Mouse (Mus musculus): ENCODE measurements at regions not wholly inside any gene's neighbourhood (a gene's known extent, or its start where the extent isn't known, plus 50 kb on each side); places are given as distances from the start of the nearest gene placed in this dataset.
"Not testable (repeated sequence)": the region's sequence is repeated elsewhere in the genome, so short reads cannot be mapped to it uniquely, and the experiment has no call there.

GRCm38 (mm10) chr1:73645011-73645410, 479.2 kb downstream of the Tns1 start:
- CTCF ChIA-PET, result no interaction called here
- ATAC-seq (no peak), DNase-seq (ENCODE audit: low read depth, low spot score) (no peak)
- no peak for TF ChIP-seq CTCF (IDR thresholded peaks at IDR 0.05)
- no peaks in the 10 kb centered on the region for H3K27me3 ChIP-seq
- in situ Hi-C loops (cut with MboI; ENCODE audit: low pct_unique_long_range_greater_than_20kb), result no loop called here
- POLR2A ChIA-PET, result no interaction called here

GRCm38 (mm10) chr1:73644394-73644793, 479.9 kb downstream of the Tns1 start:
- DNase-seq (ENCODE audit: low read depth, low spot score), result no peak

GRCm38 (mm10) chr1:73643431-73643830, 480.8 kb downstream of the Tns1 start:
- in situ Hi-C loops (cut with MboI; ENCODE audit: low pct_unique_long_range_greater_than_20kb), result no loop called here
- no peaks in the 10 kb centered on the region for H3K27me3 ChIP-seq
- CTCF ChIA-PET, result no interaction called here
- DNase-seq (ENCODE audit: low read depth, low spot score) (no peak), ATAC-seq (no peak)
- no peak for TF ChIP-seq CTCF (IDR thresholded peaks at IDR 0.05)
- POLR2A ChIA-PET, result no interaction called here

More at GRCm38 (mm10) chr1:73644394-73644793, 479.9 kb downstream of the Tns1 start:
- ATAC-seq, result no peak
- ChIA-PET CTCF (no interaction called here), POLR2A (no interaction called here)
- H3K27me3 ChIP-seq, result no peaks in the 10 kb centered on the region
- in situ Hi-C loops (cut with MboI; ENCODE audit: low pct_unique_long_range_greater_than_20kb), result no loop called here
- TF ChIP-seq CTCF (IDR thresholded peaks at IDR 0.05), result no peak

GRCm38 (mm10) chr1:73642691-73643109, 481.5 kb downstream of the Tns1 start:
- H3K27me3 ChIP-seq, result no peaks in the 10 kb centered on the region
- CTCF ChIA-PET, result no interaction called here
- TF ChIP-seq CTCF (IDR thresholded peaks at IDR 0.05), result no peak
- no peak for DNase-seq (ENCODE audit: low read depth, low spot score)
- ATAC-seq, result no peak
- POLR2A ChIA-PET, result no interaction called here
- in situ Hi-C loops (cut with MboI; ENCODE audit: low pct_unique_long_range_greater_than_20kb), result no loop called here

- no peak for ATAC-seq
- POLR2A ChIA-PET, result no interaction called here
- no peak for TF ChIP-seq CTCF (IDR thresholded peaks at IDR 0.05)
- in situ Hi-C loops (cut with MboI; ENCODE audit: low pct_unique_long_range_greater_than_20kb), result no loop called here
- no peak for DNase-seq (ENCODE audit: low read depth, low spot score)
- CTCF ChIA-PET, result interaction anchor here (0.7 kb wide), 1 partner anchor 166 kb away, joined by 3 read pairs; no protein-coding TSS in a partner anchor
- no peaks in the 10 kb centered on the region for H3K27me3 ChIP-seq
Observed at GRCm38 (mm10) chr1:73641456-73641855, 482.8 kb downstream of the Tns1 start.

GRCm38 (mm10) chr1:73640726-73641451, 483.4 kb downstream of the Tns1 start:
- TF ChIP-seq CTCF (IDR thresholded peaks at IDR 0.05), result no peak
- ATAC-seq, result no peak
- in situ Hi-C loops (cut with MboI; ENCODE audit: low pct_unique_long_range_greater_than_20kb), result no loop called here
- POLR2A ChIA-PET, result no interaction called here
- CTCF ChIA-PET, result interaction anchor here (0.7 kb wide), 1 partner anchor 167 kb away, joined by 3 read pairs; no protein-coding TSS in a partner anchor
- DNase-seq (ENCODE audit: low read depth, low spot score), result no peak
- H3K27me3 ChIP-seq, result no peaks in the 10 kb centered on the region

- in situ Hi-C loops (cut with MboI; ENCODE audit: low pct_unique_long_range_greater_than_20kb), result no loop called here
- DNase-seq (ENCODE audit: low read depth, low spot score) (no peak), ATAC-seq (no peak)
- POLR2A ChIA-PET, result no interaction called here
- no peaks in the 10 kb centered on the region for H3K27me3 ChIP-seq
- TF ChIP-seq CTCF (IDR thresholded peaks at IDR 0.05), result no peak
- CTCF ChIA-PET, result no interaction called here
Observed at GRCm38 (mm10) chr1:73635709-73636108, 488.5 kb downstream of the Tns1 start.

GRCm38 (mm10) chr1:73634871-73635270, 489.4 kb downstream of the Tns1 start:
- ATAC-seq (no peak), DNase-seq (ENCODE audit: low read depth, low spot score) (no peak)
- H3K27me3 ChIP-seq, result no peaks in the 10 kb centered on the region
- in situ Hi-C loops (cut with MboI; ENCODE audit: low pct_unique_long_range_greater_than_20kb), result no loop called here
- TF ChIP-seq CTCF (IDR thresholded peaks at IDR 0.05), result no peak
- ChIA-PET POLR2A (no interaction called here), CTCF (no interaction called here)

GRCm38 (mm10) chr1:73633071-73633470, 491.2 kb downstream of the Tns1 start:
- DNase-seq (ENCODE audit: low read depth, low spot score) (no peak), ATAC-seq (no peak)
- ChIA-PET POLR2A (no interaction called here), CTCF (no interaction called here)
- in situ Hi-C loops (cut with MboI; ENCODE audit: low pct_unique_long_range_greater_than_20kb), result no loop called here
- no peaks in the 10 kb centered on the region for H3K27me3 ChIP-seq
- no peak for TF ChIP-seq CTCF (IDR thresholded peaks at IDR 0.05)

GRCm38 (mm10) chr1:73630363-73630762, 493.9 kb downstream of the Tns1 start:
- no peak for ATAC-seq
- POLR2A ChIA-PET, result no interaction called here

GRCm38 (mm10) chr1:73625365-73625764, 498.9 kb downstream of the Tns1 start:
- DNase-seq (ENCODE audit: low read depth, low spot score) (no peak), ATAC-seq (no peak)
- in situ Hi-C loops (cut with MboI; ENCODE audit: low pct_unique_long_range_greater_than_20kb), result loop anchor here (5.0 to 10.0 kb wide), 2 partner anchors 189 to 763 kb away; no protein-coding TSS in a partner anchor
- no peak for TF ChIP-seq CTCF (IDR thresholded peaks at IDR 0.05)
- no peaks in the 10 kb centered on the region for H3K27me3 ChIP-seq
- ChIA-PET POLR2A (interaction anchor here (0.8 kb wide), 1 partner anchor 753 kb away, joined by 3 read pairs; no protein-coding TSS in a partner anchor), CTCF (no interaction called here)

More at GRCm38 (mm10) chr1:73630363-73630762, 493.9 kb downstream of the Tns1 start:
- H3K27me3 ChIP-seq, result no peaks in the 10 kb centered on the region
- CTCF ChIA-PET, result no interaction called here
- TF ChIP-seq CTCF (IDR thresholded peaks at IDR 0.05), result no peak
- no peak for DNase-seq (ENCODE audit: low read depth, low spot score)
- in situ Hi-C loops (cut with MboI; ENCODE audit: low pct_unique_long_range_greater_than_20kb), result no loop called here

- POLR2A ChIA-PET; ATAC-seq; H3K27me3 ChIP-seq; DNase-seq (ENCODE audit: low read depth, low spot score): not testable (repeated sequence)
- in situ Hi-C loops (cut with MboI; ENCODE audit: low pct_unique_long_range_greater_than_20kb), result loop anchor here (10.0 kb wide), 1 partner anchor 194 kb away; no protein-coding TSS in a partner anchor
- CTCF ChIA-PET, result interaction anchor here (0.6 kb wide), 1 partner anchor 89 kb away, joined by 3 read pairs; no protein-coding TSS in a partner anchor
Observed at GRCm38 (mm10) chr1:73621121-73621520, 503.1 kb downstream of the Tns1 start.
